Mouse (Mus musculus): ENCODE measurements around the gene Arhgef33. TPM values are rescaled to one million over a fixed set of nuclear protein-coding genes. Genes with fewer than 3 reads are reported as not detected.
"Not testable (repeated sequence)": the region's sequence is repeated elsewhere in the genome, so short reads cannot be mapped to it uniquely, and the experiment has no call there.

The Arhgef33 gene
- polyA plus RNA-seq, 1 experiment from 2014 or later, result 2.4 TPM

DNA sequence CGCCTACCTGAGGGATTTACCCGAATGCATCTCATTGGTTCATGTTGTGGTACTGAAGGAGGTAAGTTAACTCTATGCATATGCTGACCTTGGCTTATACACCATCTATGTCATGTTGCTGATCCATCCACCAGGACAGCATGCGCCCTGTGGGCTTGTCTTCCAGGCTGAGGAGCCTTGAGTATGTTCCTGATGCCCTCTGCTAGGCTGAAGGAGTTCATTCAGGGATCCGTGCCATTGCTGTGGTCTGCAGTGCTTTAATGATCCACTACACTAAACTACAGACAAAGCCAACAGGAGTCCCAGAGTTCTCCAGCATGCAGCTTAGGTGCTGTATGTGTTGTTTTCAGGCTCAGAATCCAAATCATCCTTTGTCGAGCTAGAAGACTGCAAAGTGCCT is 60.1 kb downstream of the Arhgef33 start:
- no peak for DNase-seq
- Histone ChIP-seq H3K4me1 (ENCODE audit: control insufficient read depth, insufficient read depth, low read length) (no peaks in the 10 kb centered on the region), H3K4me3 (replicated peaks; ENCODE audit: low read depth, low read length) (no peak overlapping the region)

DNA sequence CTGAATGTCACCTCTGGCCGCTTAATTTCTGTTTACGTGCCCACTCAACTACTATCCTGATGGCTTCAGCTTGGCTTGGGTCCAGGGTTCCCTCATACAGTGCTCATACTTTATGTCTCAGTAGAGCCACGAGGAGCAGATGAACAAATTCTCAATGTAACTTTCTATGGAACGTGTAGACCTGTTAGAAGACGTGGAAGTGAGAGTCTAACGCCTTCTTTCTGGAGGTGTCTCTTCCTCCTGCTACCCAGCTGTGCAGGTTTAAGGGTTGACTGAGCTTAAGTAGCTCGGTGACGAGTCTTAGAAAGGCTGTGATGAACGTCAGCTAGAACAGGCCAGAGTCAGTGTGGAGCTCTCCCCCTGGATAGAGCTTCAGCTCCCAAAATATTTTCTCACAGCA is 61.4 kb downstream of the Arhgef33 start:
- no peak overlapping the region for H3K9ac ChIP-seq (replicated peaks; ENCODE audit: low read length)
- no peaks in the 10 kb centered on the region for H3K9me3 ChIP-seq (ENCODE audit: control insufficient read depth, low read length)
- H3K36me3 ChIP-seq (ENCODE audit: control insufficient read depth, insufficient read depth, low read length), result no peaks in the 10 kb centered on the region
- H3K4me3 ChIP-seq (replicated peaks; ENCODE audit: low read depth, low read length), result no peak overlapping the region
- WGBS, result 80% methylated on average over 9 of the region's 9 CpGs
- H3K27me3 ChIP-seq (ENCODE audit: control insufficient read depth, insufficient read depth, low read length), result no peaks in the 10 kb centered on the region
- H3K4me2 ChIP-seq (ENCODE audit: low read length), result no peak overlapping the region
- H3K27ac ChIP-seq (replicated peaks; ENCODE audit: low read depth, low read length), result no peak overlapping the region
- ATAC-seq (ENCODE audit: low FRiP score, low TSS enrichment) (no peak), DNase-seq (no peak)
- 0 out of 2 replicates have a peak, but pooled peaks cover under 1% of the 10 kb centered on the region for H3K4me1 ChIP-seq (ENCODE audit: control insufficient read depth, insufficient read depth, low read length)

More for the DNA sequence above, 60.1 kb downstream of the Arhgef33 start:
- Histone ChIP-seq H3K9ac (replicated peaks; ENCODE audit: low read length) (no peak overlapping the region), H3K27me3 (ENCODE audit: control insufficient read depth, insufficient read depth, low read length) (no peaks in the 10 kb centered on the region), H3K27ac (replicated peaks; ENCODE audit: low read depth, low read length) (no peak overlapping the region), H3K9me3 (ENCODE audit: control insufficient read depth, low read length) (no peaks in the 10 kb centered on the region), H3K4me2 (ENCODE audit: low read length) (no peak overlapping the region), H3K36me3 (ENCODE audit: control insufficient read depth, insufficient read depth, low read length) (no peaks in the 10 kb centered on the region)
- 94% methylated on average over 5 of the region's 5 CpGs for WGBS
- no peak for ATAC-seq (ENCODE audit: low FRiP score, low TSS enrichment)

DNA sequence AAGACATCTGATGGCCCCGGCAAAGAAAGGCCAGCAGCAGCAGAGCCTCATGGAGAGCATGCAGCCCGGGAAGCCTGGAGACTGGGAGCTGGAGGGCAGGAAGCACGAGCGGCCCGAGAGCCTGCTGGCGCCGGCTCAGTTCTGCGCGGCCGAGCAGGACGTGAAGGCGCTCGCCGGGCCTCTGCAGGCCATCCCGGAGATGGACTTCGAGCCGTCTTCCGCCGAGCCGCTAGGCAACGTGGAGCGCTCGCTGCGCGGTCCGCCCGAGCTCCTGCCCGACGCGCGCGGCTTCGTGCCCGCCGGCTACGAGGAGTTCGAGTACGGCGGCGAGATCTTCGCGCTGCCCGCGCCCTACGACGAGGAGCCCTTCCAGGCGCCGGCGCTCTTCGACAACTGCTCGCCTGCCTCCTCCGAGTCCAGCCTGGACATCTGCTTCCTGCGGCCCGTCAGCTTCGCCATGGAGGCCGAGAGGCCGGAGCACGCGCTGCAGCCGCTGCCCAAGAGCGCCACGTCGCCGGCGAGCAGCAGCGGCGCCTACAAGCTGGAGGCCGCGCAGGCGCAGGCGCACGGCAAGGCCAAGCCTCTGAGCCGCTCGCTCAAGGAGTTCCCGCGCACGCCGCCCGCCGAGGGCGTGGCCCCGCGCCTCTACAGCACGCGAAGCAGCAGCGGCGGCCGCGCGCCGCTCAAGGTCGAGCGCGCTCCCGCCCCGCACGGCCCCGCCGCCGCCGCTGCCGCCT is 66.0 kb downstream of the Arhgef33 start, which contains the start of gene Gm10190:
Gene Gm10190, minus strand, starts transcription at position 553 of the 737 bp plus-strand sequence.
- 0 out of 2 replicates have a peak, but pooled peaks cover 4% of the 10 kb centered on the region for H3K4me1 ChIP-seq (ENCODE audit: control insufficient read depth, insufficient read depth, low read length)
- WGBS, result 2% methylated on average over 101 of the region's 102 CpGs
- H3K27me3 ChIP-seq (ENCODE audit: control insufficient read depth, insufficient read depth, low read length), result no peaks in the 10 kb centered on the region
- H3K9me3 ChIP-seq (ENCODE audit: control insufficient read depth, low read length), result no peaks in the 10 kb centered on the region
- DNase-seq (peak; percentile 98), ATAC-seq (ENCODE audit: low FRiP score, low TSS enrichment) (peak; percentile 99)
- peak within 1 kb of the TSS; percentile 79 for H3K4me2 ChIP-seq (ENCODE audit: low read length)
- peak within 1 kb of the TSS; percentile 67 for H3K9ac ChIP-seq (replicated peaks; ENCODE audit: low read length)
- peak within 1 kb of the TSS; percentile 83 for H3K27ac ChIP-seq (replicated peaks; ENCODE audit: low read depth, low read length)
- H3K36me3 ChIP-seq (ENCODE audit: control insufficient read depth, insufficient read depth, low read length), result no peaks in the 10 kb centered on the region
- H3K4me3 ChIP-seq (replicated peaks; ENCODE audit: low read depth, low read length), result peak within 1 kb of the TSS; percentile 47

DNA sequence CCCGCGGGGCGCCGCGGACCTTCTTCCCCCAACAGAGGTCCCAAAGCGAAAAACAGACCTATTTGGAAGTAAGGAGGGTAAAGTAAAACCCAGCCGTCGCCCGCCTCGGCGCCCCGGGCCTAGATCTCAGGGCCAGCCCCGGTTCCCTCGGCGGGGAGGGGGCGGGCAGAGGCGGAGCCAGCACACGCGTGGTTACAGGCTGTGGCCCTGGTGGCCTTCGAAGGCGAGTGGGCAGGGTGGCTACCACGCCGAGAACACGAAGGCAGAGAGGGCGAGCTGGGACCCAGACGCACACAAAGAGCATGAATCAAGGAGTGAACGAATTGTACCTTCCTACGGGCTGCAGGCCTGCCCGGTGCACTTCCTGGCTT is 66.5 kb downstream of the Arhgef33 start:
- Histone ChIP-seq H3K4me1 (ENCODE audit: control insufficient read depth, insufficient read depth, low read length) (0 out of 2 replicates have a peak, but pooled peaks cover 4% of the 10 kb centered on the region), H3K4me2 (ENCODE audit: low read length) (peak overlapping the region; percentile 79), H3K4me3 (replicated peaks; ENCODE audit: low read depth, low read length) (peak overlapping the region; percentile 47), H3K9me3 (ENCODE audit: control insufficient read depth, low read length) (no peaks in the 10 kb centered on the region), H3K9ac (replicated peaks; ENCODE audit: low read length) (peak overlapping the region; percentile 67), H3K27me3 (ENCODE audit: control insufficient read depth, insufficient read depth, low read length) (no peaks in the 10 kb centered on the region), H3K36me3 (ENCODE audit: control insufficient read depth, insufficient read depth, low read length) (no peaks in the 10 kb centered on the region), H3K27ac (replicated peaks; ENCODE audit: low read depth, low read length) (peak overlapping the region; percentile 83)
- peak; percentile 78 for ATAC-seq (ENCODE audit: low FRiP score, low TSS enrichment)
- DNase-seq, result no peak
- 20% methylated on average over 29 of the region's 29 CpGs for WGBS

DNA sequence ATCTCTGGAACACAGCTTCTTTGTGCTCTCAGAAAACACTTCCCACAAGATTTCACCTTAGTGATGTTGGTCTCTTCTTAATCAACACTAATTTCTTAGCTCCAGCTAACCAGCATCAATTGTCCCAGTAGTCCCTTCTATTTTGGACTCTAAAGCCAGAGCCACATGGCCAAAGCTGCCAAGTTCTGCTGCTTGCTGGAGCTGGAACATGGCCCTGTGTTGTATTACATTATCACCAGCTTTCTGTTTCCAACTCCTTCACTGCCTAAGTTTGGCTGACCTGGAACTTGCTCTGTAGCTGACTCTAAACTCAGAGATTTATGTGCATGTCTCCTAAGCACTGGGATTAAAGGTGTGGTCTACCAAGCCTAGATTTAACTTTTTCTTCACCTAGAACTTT is 71.2 kb downstream of the Arhgef33 start:
- not testable (repeated sequence) for H3K36me3 ChIP-seq (ENCODE audit: control insufficient read depth, insufficient read depth, low read length); H3K27ac ChIP-seq (replicated peaks; ENCODE audit: low read depth, low read length); H3K9ac ChIP-seq (replicated peaks; ENCODE audit: low read length); H3K9me3 ChIP-seq (ENCODE audit: control insufficient read depth, low read length); H3K4me3 ChIP-seq (replicated peaks; ENCODE audit: low read depth, low read length); ATAC-seq (ENCODE audit: low FRiP score, low TSS enrichment); DNase-seq; H3K4me1 ChIP-seq (ENCODE audit: control insufficient read depth, insufficient read depth, low read length); H3K4me2 ChIP-seq (ENCODE audit: low read length); H3K27me3 ChIP-seq (ENCODE audit: control insufficient read depth, insufficient read depth, low read length)

DNA sequence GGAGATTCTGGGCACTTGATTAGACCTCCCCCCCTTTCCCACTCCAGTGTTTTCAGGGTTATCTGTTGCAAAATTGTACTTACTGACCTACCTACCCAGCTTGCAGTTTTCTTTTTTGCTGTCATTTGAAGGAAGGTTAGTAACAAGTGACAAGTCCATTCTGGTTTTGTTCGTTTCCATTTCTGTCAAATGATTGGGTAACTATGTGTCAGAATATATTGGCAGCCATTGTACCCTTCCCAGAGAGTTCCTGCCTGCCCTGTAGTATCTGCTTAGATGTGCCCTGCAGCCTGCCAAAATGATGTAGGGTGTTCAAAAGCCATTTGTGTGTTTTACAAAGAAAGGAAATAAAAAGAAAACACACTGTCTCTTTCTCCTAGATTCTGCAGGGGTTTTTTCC is 78.5 kb downstream of the Arhgef33 start:
- no peak overlapping the region for H3K27ac ChIP-seq (replicated peaks; ENCODE audit: low read depth, low read length)
- ATAC-seq (ENCODE audit: low FRiP score, low TSS enrichment) (no peak), DNase-seq (no peak)
- H3K9ac ChIP-seq (replicated peaks; ENCODE audit: low read length), result no peak overlapping the region
- no peak overlapping the region for H3K4me2 ChIP-seq (ENCODE audit: low read length)
- no peaks in the 10 kb centered on the region for H3K9me3 ChIP-seq (ENCODE audit: control insufficient read depth, low read length)
- H3K36me3 ChIP-seq (ENCODE audit: control insufficient read depth, insufficient read depth, low read length), result no peaks in the 10 kb centered on the region
- H3K27me3 ChIP-seq (ENCODE audit: control insufficient read depth, insufficient read depth, low read length), result no peaks in the 10 kb centered on the region
- 73% methylated on average over 1 of the region's 1 CpGs for WGBS
- H3K4me1 ChIP-seq (ENCODE audit: control insufficient read depth, insufficient read depth, low read length), result no peaks in the 10 kb centered on the region
- H3K4me3 ChIP-seq (replicated peaks; ENCODE audit: low read depth, low read length), result no peak overlapping the region

DNA sequence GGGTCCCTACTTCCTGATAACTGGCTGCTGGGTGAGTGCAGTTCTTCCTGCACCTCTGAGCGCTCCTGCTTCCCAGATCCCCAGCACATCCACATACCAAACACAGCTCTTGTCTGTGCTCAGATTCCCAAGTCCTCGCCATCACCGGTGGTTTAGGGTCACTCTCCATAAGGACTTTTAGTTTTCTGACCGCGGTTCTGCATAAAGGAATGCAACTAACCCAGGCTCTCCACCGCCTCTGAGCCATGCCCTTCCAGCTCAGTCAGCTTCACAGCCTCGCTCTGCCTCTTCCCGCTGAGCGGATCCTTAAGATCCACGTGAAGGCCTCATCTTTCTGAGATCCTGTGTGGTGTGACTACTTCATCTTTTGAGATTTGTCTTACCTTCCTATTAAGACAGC is 82.8 kb downstream of the Arhgef33 start:
- H3K4me1 ChIP-seq (ENCODE audit: control insufficient read depth, insufficient read depth, low read length), result no peaks in the 10 kb centered on the region
- no peak for DNase-seq
- no peaks in the 10 kb centered on the region for H3K36me3 ChIP-seq (ENCODE audit: control insufficient read depth, insufficient read depth, low read length)
- no peak overlapping the region for H3K9ac ChIP-seq (replicated peaks; ENCODE audit: low read length)
- H3K4me3 ChIP-seq (replicated peaks; ENCODE audit: low read depth, low read length), result no peak overlapping the region
- H3K27ac ChIP-seq (replicated peaks; ENCODE audit: low read depth, low read length), result no peak overlapping the region
- H3K4me2 ChIP-seq (ENCODE audit: low read length), result no peak overlapping the region
- no peaks in the 10 kb centered on the region for H3K9me3 ChIP-seq (ENCODE audit: control insufficient read depth, low read length)
- no peak for ATAC-seq (ENCODE audit: low FRiP score, low TSS enrichment)
- H3K27me3 ChIP-seq (ENCODE audit: control insufficient read depth, insufficient read depth, low read length), result no peaks in the 10 kb centered on the region
- 70% methylated on average over 10 of the region's 10 CpGs for WGBS

DNA sequence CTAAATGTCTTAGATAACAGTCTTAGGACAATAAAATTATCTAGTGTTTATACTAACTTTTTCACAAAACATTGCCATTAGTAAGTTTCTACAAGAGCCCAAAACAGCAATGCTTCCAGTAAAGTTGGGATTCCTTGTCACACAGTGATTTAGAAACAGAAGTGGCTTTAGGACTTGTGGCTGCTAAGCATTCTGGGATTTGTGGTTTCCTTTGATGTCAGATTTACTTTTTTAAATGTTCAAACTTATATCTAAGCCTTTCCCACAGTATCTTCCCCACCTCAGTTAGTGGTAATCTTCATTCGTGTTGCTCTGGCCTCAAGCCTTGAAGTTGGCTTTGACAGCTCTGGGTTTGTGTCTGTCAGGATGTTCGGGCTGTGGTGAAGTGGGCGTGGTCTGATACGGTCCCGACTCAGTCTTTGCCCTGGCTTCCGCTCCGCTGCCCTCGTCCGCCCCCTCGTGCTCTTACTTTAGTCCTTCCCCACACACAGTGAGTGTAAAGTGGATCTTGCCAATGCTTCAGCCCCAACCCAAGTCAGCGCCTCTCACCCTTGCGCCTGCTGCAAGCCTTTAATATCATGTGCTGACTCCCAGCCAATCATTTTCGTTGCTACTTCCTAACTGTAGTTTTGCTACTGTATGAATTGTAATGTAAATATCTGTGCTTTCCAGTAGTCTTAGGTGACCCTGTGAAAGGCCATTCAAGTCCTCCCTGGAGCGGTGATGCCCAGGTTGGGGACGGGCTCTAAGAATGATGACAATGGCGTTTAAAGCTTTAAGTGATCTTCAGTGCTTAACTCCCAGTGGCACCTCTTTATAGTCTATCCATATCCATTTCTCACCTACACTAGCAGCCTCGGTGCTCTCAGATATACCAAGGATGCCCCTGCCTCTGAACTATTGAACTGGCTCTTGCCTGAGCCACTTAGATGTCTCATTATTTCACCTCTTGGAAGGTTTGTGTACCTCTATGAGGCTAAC is 84.5 kb downstream of the Arhgef33 start:
- H3K4me1 ChIP-seq (ENCODE audit: control insufficient read depth, insufficient read depth, low read length), result no peaks in the 10 kb centered on the region
- peak; percentile 79 for DNase-seq
- peak overlapping the region; percentile 30; the same call in 1 of the 2 replicates for H3K9ac ChIP-seq (replicated peaks; ENCODE audit: low read length)
- H3K4me2 ChIP-seq (ENCODE audit: low read length), result peak overlapping the region; percentile 64
- ATAC-seq (ENCODE audit: low FRiP score, low TSS enrichment), result peak; percentile 89
- no peak overlapping the region for H3K27ac ChIP-seq (replicated peaks; ENCODE audit: low read depth, low read length)
- 14% methylated on average over 17 of the region's 17 CpGs for WGBS
- H3K4me3 ChIP-seq (replicated peaks; ENCODE audit: low read depth, low read length), result peak overlapping the region; percentile 42
- H3K36me3 ChIP-seq (ENCODE audit: control insufficient read depth, insufficient read depth, low read length), result 0 out of 2 replicates have a peak, but pooled peaks cover 4% of the 10 kb centered on the region
- H3K27me3 ChIP-seq (ENCODE audit: control insufficient read depth, insufficient read depth, low read length), result no peaks in the 10 kb centered on the region
- H3K9me3 ChIP-seq (ENCODE audit: control insufficient read depth, low read length), result no peaks in the 10 kb centered on the region
